Mouse (Mus musculus): ENCODE measurements around the gene Inhbe.
A peak's percentile ranks its signal among the peaks of the same experiment; 100 is the strongest.

Gene Inhbe

GRCm38 (mm10) chr10:127343029-127343428 is 11.2 kb downstream of the Inhbe start:
- no peak for DNase-seq (ENCODE audit: low read depth, low spot score)

GRCm38 (mm10) chr10:127341891-127342639 is 12.1 kb downstream of the Inhbe start, which contains the start of gene Gli1:
Gene Gli1, minus strand, starts transcription at chr10:127341974.
- DNase-seq (ENCODE audit: low read depth, low spot score) = peak; percentile 61

- DNase-seq (ENCODE audit: low read depth, low spot score) = no peak
Observed at GRCm38 (mm10) chr10:127341360-127341690, 12.9 kb downstream of the Inhbe start.

- DNase-seq (ENCODE audit: low read depth, low spot score) = no peak
Observed at GRCm38 (mm10) chr10:127340577-127341359, 13.4 kb downstream of the Inhbe start.

- no peak for DNase-seq (ENCODE audit: low read depth, low spot score)
Observed at GRCm38 (mm10) chr10:127339683-127340576, 14.3 kb downstream of the Inhbe start.

- DNase-seq (ENCODE audit: low read depth, low spot score) = peak; percentile 73
Observed at GRCm38 (mm10) chr10:127338930-127339682, 15.1 kb downstream of the Inhbe start.

GRCm38 (mm10) chr10:127337536-127338099 is 16.6 kb downstream of the Inhbe start:
- no peak for DNase-seq (ENCODE audit: low read depth, low spot score)

GRCm38 (mm10) chr10:127336952-127337351 is 17.3 kb downstream of the Inhbe start:
- DNase-seq (ENCODE audit: low read depth, low spot score) = no peak

GRCm38 (mm10) chr10:127335271-127335670 is 18.9 kb downstream of the Inhbe start:
- no peak for DNase-seq (ENCODE audit: low read depth, low spot score)

- no peak for DNase-seq (ENCODE audit: low read depth, low spot score)
Observed at GRCm38 (mm10) chr10:127333152-127333551, 21.1 kb downstream of the Inhbe start.

GRCm38 (mm10) chr10:127332211-127332874 is 21.9 kb downstream of the Inhbe start:
- no peak for DNase-seq (ENCODE audit: low read depth, low spot score)

- no peak for DNase-seq (ENCODE audit: low read depth, low spot score)
Observed at GRCm38 (mm10) chr10:127330212-127330611, 24.0 kb downstream of the Inhbe start.

GRCm38 (mm10) chr10:127327461-127328145 is 26.6 kb downstream of the Inhbe start:
- no peak for DNase-seq (ENCODE audit: low read depth, low spot score)

GRCm38 (mm10) chr10:127326828-127327227 is 27.4 kb downstream of the Inhbe start:
- DNase-seq (ENCODE audit: low read depth, low spot score) = no peak

- DNase-seq (ENCODE audit: low read depth, low spot score) = no peak
Observed at GRCm38 (mm10) chr10:127326017-127326801, 28.0 kb downstream of the Inhbe start.

GRCm38 (mm10) chr10:127325454-127326016 is 28.7 kb downstream of the Inhbe start:
- no peak for DNase-seq (ENCODE audit: low read depth, low spot score)

- DNase-seq (ENCODE audit: low read depth, low spot score) = no peak
Observed at GRCm38 (mm10) chr10:127324495-127324894, 29.7 kb downstream of the Inhbe start.

- DNase-seq (ENCODE audit: low read depth, low spot score) = no peak
Observed at GRCm38 (mm10) chr10:127323131-127323855, 30.9 kb downstream of the Inhbe start.

Measured in retina, adult 2 months (tissue).